Mouse (Mus musculus) bone marrow, adult 2 months (tissue): Measurements from ENCODE around the gene Ret. TPM values are rescaled to one million over a fixed set of nuclear protein-coding genes. Genes with fewer than 3 reads are reported as not detected.

ENCODE experiments used
- H3K27ac ChIP-seq: fragments of 200-500 bp; 2 replicates; pipeline ENCODE4 v1.5.1; 2012; ENCODE audit warnings: low read depth, mild to moderate bottlenecking, control low read depth, inconsistent platforms, low read length; ENCODE audit not compliant: control insufficient read depth, poor library complexity, insufficient read depth
- H3K4me1 ChIP-seq: fragments of 200-500 bp; 2 replicates; pipeline ENCODE4 v1.6.1; 2011; ENCODE audit warnings: low read length; ENCODE audit not compliant: control insufficient read depth, insufficient read depth
- H3K4me3 ChIP-seq: fragments of 200-500 bp; replicated peaks from 2 replicates; pipeline ENCODE3; 2011; ENCODE audit warnings: mild to moderate bottlenecking, low read depth, low read length, control low read depth; ENCODE audit not compliant: control insufficient read depth
- CTCF ChIP-seq: fragments of 200-500 bp; IDR thresholded peaks from 2 replicates; pipeline ENCODE4 v1.5.1; 2011; ENCODE audit warnings: low read length, control low read depth; ENCODE audit not compliant: control insufficient read depth, insufficient read depth
- POLR2A ChIP-seq: fragments of 200-500 bp; IDR thresholded peaks from 2 replicates; pipeline ENCODE4 v1.6.1; 2011; ENCODE audit warnings: low read depth, mild to moderate bottlenecking, control low read depth, low read length, borderline replicate concordance; ENCODE audit not compliant: control insufficient read depth
- WGBS: fragments of 180-500 bp; shearing (Covaris S2); methylation state at CpG from one replicate; pipeline ENCODE4 v1.1.7; 2018; 5-methylcytosine and 5-hydroxymethylcytosine counted together
- polyA plus RNA-seq: library from polyadenylated mRNA; stranded (reverse); fragments of >200 nt; gene quantifications from 2 replicates; pipeline ENCODE4 v1.2.4, GENCODE M21; 2011; ENCODE audit warnings: low replicate concordance; ENCODE audit not compliant: missing spikeins, insufficient read depth, insufficient read length

Ret gene
- polyA plus RNA-seq = 0.36 TPM in 1 of 2 replicates, not detected in the other

DNA sequence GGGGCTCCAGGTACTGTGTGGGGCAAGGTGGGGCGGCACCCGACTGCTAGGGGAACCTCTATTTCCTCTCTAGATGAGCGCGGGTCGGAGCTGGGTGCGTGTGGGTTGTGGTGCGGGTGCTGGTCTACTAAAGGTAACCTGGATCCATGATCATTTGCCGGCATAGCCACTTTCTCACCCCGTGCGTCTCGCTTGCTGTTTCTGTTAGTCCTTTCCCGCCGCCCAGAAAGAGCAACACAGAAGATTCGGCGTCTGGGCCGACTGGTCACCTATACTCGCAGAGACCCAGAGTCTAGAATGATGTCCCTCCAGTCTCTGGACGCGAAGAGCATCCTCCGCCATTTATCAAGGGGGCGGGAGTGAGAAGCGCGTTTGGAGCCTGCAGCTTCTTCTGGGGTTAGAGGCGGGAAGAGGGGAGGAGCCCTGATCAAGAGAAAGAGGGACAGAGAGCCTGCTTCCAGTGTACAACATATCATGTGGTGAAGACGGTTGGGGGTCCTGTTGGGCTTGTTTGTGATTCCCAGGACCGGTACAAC, at the start of gene Ret:
TSS of gene Ret (minus strand) at position 279 of the 536 bp plus-strand sequence.
- 1% methylated on average over 26 of the region's 26 CpGs for WGBS
- TF ChIP-seq CTCF (no peak), POLR2A (no peak)
- Histone ChIP-seq H3K4me3 (no peak within 1 kb of the TSS), H3K27ac (no peak within 1 kb of the TSS), H3K4me1 (no peaks in the 10 kb centered on the region)

DNA sequence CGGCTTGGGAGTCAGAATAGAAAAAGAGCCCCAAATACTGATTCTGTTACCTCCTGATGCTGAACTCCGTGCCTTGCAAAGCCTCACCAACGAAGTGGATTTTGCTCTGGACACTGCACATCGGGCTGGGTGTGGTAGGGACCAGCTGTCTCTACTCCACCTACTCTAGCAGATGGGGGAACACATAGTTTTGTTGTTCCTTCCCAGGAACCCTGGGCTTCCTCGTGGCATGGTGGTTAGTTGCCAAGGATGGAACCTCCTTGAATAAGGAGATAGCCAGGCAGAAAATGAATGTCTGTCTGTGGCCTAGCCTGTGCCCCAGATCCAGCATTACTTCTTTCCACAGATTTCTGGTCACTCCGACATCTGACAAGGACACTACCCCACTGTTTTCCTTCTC, 49.6 kb upstream of the Ret start:
- TF ChIP-seq CTCF (no peak), POLR2A (no peak)
- no peaks in the 10 kb centered on the region for H3K4me1 ChIP-seq
- 85% methylated on average over 6 of the region's 6 CpGs for WGBS

DNA sequence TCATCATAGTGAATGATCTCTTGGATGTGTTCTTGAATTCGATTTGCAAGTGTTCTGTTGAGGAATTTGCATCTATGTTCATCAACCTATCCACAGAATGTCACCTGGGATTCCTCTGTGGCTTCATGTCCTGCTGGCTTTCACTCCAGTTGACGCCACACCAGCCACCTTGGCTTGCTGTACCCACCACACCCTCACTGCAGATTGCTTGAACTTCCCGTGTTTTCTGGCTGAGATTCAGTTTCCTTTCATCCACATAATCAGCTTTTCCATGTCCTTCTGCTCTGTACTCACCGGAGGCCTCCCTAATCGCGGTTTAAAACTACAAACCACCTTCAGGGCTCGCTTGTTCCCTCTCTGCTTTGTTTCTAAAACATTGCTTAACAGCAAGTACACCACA, 46.6 kb upstream of the Ret start:
- no peak overlapping the region for H3K4me3 ChIP-seq
- H3K4me1 ChIP-seq = no peaks in the 10 kb centered on the region
- WGBS = 66% methylated on average over 7 of the region's 7 CpGs
- H3K27ac ChIP-seq = no peak overlapping the region
- TF ChIP-seq CTCF (no peak), POLR2A (no peak)

More for the DNA sequence above, 49.6 kb upstream of the Ret start:
- Histone ChIP-seq H3K4me3 (no peak overlapping the region), H3K27ac (no peak overlapping the region)

DNA sequence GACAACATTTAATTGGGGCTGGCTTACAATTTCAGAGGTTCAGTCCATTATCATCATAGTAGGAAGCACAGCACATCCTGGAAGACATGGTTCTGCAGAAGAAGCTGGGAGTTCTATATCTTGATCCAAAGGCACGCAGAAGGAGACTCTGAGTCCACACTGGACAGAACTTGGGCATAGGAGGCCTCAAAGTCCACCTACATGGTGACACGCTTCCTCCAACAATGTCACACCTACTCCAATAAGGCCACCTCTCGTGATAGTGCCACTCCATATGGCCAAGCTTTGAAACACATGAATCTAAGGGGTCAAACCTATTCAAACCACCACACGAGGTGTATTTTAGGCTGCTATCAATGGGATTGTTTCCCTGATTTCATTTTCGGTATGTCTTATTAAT, 45.4 kb upstream of the Ret start:
- no peaks in the 10 kb centered on the region for H3K4me1 ChIP-seq
- WGBS = 76% methylated on average over 5 of the region's 5 CpGs
- no peak overlapping the region for H3K27ac ChIP-seq
- TF ChIP-seq CTCF (no peak), POLR2A (no peak)
- no peak overlapping the region for H3K4me3 ChIP-seq

DNA sequence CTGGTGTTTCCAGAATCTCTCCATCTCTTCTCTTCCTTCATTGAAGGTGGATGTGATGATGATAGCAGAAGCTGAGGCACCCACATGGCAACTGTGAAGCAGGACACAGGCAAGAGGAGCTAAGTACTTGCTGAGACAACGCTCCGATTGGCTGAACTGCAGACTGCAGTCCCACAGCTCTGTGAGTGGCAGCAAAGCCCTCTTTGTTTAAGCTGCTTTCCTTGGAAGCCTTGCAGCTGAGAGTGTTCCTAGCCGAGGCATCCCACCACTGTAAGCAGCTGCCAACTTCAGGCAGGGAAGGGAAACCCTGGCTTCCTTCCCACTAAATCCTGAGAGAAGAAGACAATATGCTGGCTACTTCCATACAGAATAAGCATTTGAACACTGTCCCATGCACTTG, 28.6 kb upstream of the Ret start:
- Histone ChIP-seq H3K27ac (no peak overlapping the region), H3K4me1 (no peaks in the 10 kb centered on the region), H3K4me3 (no peak overlapping the region)
- WGBS = 65% methylated on average over 3 of the region's 3 CpGs
- TF ChIP-seq POLR2A (no peak), CTCF (no peak)

DNA sequence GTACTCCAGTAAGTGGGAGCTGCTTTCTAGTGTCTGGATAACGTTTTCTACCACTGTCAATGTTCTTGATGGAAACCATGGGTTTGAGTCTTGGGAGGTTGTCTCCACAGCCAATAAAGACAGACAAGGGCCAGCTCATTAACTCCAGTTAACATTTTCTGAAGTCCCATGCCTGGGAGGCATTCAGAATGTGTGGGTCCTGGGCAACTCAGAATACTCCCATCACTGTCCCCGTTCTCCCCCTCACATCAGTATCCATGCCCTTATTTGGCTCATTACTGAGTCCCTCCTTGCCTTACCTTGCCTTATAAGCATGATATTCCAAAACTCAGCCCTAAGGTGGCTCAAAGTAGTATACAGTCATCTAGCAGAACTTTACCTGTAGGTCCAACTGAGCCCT, 25.0 kb upstream of the Ret start:
- TF ChIP-seq POLR2A = no peak
- no peak for TF ChIP-seq CTCF
- WGBS = 70% methylated on average over 2 of the region's 2 CpGs
- H3K27ac ChIP-seq = no peak overlapping the region

DNA sequence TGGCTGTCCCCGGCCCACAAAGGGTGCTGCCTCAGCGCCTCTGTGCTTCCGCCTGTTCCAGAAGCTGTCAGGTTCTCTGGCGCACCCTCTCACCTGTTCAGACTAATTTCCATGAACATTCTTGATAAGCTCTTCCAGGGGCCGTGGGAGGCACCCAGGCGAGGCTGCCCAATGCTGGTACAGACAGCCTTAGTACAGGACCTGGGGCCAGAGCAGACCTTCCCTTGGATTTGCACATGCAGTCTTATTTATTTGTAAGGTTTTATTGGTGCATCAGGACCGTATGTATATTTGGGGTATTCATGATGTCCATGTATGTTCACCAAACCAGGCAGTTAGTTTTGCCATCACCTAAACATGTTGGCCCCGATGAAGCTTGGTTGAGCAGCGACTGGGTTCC, 18.2 kb upstream of the Ret start:
- 90% methylated on average over 9 of the region's 9 CpGs for WGBS
- TF ChIP-seq CTCF (no peak), POLR2A (no peak)
- no peak overlapping the region for H3K4me3 ChIP-seq
- H3K27ac ChIP-seq = no peak overlapping the region
- no peaks in the 10 kb centered on the region for H3K4me1 ChIP-seq

More for the DNA sequence above, 25.0 kb upstream of the Ret start:
- H3K4me1 ChIP-seq = no peaks in the 10 kb centered on the region
- H3K4me3 ChIP-seq = no peak overlapping the region

DNA sequence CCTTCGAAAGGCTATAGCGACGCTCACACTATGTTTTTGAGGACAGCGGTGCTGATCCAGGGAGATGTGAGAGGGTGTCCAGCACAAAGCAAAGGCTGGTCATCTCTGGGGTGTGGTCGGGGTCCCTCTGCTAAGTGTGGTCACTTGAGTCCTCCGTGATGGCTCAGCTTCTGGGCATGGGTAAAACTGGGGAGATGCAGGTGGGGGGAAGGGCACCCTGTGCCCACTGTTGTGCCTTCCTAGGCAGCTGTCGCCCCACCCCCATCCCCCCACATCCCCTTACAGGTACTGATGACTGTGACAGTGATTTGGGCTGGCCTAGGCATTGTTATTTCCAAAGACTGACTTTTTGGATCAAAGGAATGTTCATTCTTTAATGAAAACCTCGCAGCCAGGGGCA, 10.8 kb upstream of the Ret start:
- no peak for TF ChIP-seq POLR2A
- no peak for TF ChIP-seq CTCF
- Histone ChIP-seq H3K4me1 (no peaks in the 10 kb centered on the region), H3K27ac (no peak overlapping the region; the same call in 1 of the 2 replicates), H3K4me3 (no peak overlapping the region)
- WGBS = 81% methylated on average over 8 of the region's 8 CpGs

DNA sequence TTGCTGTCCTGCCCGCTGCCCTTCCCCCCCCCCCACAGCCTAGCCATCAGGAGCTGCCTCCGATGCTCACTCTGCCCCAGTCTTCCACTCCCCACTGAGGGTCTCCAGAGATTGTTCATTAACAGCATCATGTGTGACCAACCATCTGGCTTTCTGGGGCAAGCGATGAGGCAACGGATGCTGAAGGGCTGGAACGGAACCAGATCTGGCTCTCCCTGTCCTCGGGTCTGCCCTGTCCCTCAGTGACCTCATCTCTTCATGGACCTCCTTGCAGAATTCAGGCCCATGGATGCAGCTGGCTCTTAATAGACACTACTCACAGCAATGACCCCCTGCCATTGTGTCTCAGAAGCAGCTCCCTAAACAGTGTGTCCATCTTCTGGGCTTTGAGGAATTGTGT, 8.9 kb upstream of the Ret start:
- WGBS = 91% methylated on average over 6 of the region's 6 CpGs
- no peak for TF ChIP-seq CTCF
- TF ChIP-seq POLR2A = no peak
- H3K4me1 ChIP-seq = no peaks in the 10 kb centered on the region
- no peak overlapping the region; the same call in 1 of the 2 replicates for H3K27ac ChIP-seq
- H3K4me3 ChIP-seq = no peak overlapping the region
